Mouse (Mus musculus) embryonic facial prominence, embryonic 12.5 days (tissue): ENCODE data around the gene Cntnap5a. TPM values are rescaled to one million over a fixed set of nuclear protein-coding genes. Genes with fewer than 3 reads are reported as not detected.

Experiments
- microRNA-seq: library from miRNA; unstranded; fragments of <30 nt; microRNA quantifications from one replicate; pipeline ENCODE4, GENCODE M21; 2017
- polyA plus RNA-seq: library from polyadenylated mRNA; unstranded; fragments of >200 nt; fragmentation: Nextera tagmentation; extraction: Ambion mirVana; gene quantifications from 2 replicates; pipeline ENCODE4 v1.2.1, GENCODE M21; 2016

The Cntnap5a gene
- polyA plus RNA-seq, 1 experiment from 2014 or later: 0.04 TPM

Small RNA genes lying within 50 kb of the gene (microRNA-seq; reads per million reads assigned to microRNA genes)
- not detected for gene Gm23393
